Mouse (Mus musculus): ENCODE data around the gene Fam193b.
"Not testable (repeated sequence)": the region's sequence is repeated elsewhere in the genome, so short reads cannot be mapped to it uniquely, and the experiment has no call there.

Gene Fam193b

DNA sequence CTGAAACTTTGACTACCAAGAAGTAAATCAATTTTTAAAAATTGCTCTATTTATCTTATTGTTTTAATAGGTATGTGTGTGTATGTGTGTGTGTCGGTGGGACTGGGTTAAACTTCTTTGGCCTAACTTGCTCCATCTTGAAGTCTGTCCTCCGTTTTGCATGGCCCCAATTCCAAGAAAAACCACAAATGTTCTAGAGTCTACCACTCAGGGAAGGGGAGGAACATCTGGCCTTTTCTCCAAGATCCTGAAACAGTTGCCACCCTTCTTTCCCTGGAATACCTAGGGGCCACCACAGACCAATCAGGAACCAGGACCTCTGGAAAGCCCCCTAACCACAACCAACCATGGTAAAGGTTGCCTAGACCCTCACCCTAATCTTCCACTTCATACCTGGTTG is 1.1 kb upstream of the Fam193b start:
- no peak for DNase-seq (ENCODE audit: low spot score in 2 of 2)

DNA sequence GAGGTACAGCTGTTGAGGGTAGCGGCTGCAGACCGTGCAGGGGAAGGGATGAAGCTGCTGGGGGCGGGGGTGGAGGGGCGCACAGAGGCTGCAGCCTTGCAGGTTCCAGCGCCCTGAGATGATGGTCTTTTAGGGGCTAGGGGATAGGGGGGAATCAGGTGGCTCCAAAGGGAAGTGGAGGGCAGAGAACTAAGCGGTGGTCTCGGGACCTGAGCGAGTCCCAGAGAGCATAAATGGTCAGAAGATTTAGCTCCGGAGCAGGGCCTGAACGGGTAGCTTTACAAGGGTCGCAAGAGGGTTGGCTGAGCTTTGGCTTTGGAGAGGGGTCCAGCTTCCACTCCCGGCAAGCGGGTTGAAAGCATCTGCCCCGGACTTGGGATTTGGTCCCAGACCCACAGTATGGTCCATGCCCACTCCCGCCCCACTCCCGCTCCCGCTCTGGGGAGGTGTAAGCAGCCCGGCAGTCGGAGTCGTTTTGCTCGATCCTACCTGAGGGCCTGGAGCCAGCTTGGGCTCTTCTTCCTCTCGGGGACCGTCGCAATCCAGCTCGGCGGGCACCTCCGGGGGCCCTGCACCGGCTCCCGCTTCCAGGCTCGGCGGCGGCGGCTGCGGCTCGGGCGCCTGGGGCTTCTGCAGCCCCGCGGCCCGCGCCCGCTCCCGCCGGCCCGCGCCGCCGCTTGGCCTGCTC is 490 bp downstream of the Fam193b start:
- DNase-seq (ENCODE audit: low spot score in 2 of 2): no peak

DNA sequence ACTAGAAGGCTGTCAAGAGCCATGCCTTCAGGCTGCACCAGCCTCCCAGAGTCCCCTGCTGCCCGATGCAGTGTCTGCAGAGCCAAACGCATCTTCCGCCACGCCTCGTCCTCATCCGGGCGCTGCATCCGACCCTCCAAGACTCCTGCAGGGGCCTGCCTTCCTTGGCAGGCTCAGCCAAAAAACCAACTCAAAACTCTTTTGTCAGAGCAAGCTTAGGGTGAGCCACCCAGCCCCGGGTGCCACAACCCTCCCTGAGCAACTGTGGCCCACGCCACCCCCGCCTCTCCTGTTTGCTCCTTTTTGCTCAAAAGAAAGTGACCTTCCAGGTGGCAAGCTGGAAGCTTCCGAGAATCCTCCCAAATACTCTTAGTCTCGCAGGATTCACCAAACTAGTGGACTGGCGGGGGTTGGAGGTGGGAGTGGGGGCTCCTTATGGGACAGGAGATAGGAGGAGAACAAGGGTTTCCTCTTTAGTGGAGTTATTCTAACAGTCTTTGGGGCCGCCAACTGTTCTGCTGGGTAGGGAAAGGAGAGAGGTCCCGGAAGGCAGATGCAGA is 1.1 kb downstream of the Fam193b start:
- DNase-seq (ENCODE audit: low spot score in 2 of 2): no peak

DNA sequence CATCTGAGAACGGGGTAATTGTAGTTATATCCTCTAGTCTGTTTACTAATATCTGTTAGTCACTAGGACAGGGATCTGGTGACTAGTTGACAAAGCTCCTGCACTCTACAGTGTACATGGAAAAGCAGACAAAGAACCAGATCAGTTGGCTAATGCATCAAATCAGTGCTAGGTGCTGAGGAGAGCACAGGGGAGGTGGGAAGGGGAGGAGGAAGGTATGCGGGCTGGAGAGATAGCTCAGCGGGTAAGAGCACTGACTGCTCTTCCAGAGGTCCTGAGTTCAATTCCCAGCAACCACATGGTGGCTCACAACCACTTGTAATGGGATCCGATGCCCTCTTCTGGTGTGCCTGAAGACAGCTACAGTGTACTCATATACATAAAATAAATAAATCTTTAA is 2.4 kb downstream of the Fam193b start:
- not testable (repeated sequence) for DNase-seq (ENCODE audit: low spot score in 2 of 2)

GRCm38 (mm10) chr13:55567949-55568348 is 3.0 kb downstream of the Fam193b start:
- DNase-seq (ENCODE audit: low spot score in 2 of 2): no peak

DNA sequence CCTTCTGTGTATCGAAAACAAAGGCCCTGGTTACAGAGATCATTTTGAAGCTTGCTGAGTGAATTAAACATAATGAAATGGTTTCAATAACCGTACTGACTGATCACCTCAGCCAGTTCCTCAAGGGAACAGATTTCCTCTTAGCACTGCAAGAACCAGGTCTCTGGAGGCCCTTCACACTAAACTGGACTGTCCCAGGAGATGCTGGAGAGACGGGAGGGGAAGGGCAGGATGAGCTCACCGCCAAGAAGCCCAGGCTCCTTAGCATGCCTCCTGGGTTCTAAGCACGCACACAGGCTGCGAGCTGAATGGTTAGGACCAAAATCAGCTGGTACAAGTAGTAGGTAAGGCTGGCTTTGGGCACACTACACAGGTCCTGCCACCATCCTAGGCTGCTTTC is 3.9 kb downstream of the Fam193b start:
- DNase-seq (ENCODE audit: low spot score in 2 of 2): no peak

- no peak for DNase-seq (ENCODE audit: low spot score in 2 of 2)
Measured at GRCm38 (mm10) chr13:55563266-55563879, 7.5 kb downstream of the Fam193b start.

GRCm38 (mm10) chr13:55557499-55557898 is 13.4 kb downstream of the Fam193b start:
- DNase-seq (ENCODE audit: low spot score in 2 of 2): no peak

GRCm38 (mm10) chr13:55555921-55556320 is 15.0 kb downstream of the Fam193b start:
- DNase-seq (ENCODE audit: low spot score in 2 of 2): no peak

- DNase-seq (ENCODE audit: low spot score in 2 of 2): no peak
Measured at GRCm38 (mm10) chr13:55549061-55549460, 21.9 kb downstream of the Fam193b start.

GRCm38 (mm10) chr13:55548426-55548825 is 22.5 kb downstream of the Fam193b start:
- DNase-seq (ENCODE audit: low spot score in 2 of 2): no peak

DNA sequence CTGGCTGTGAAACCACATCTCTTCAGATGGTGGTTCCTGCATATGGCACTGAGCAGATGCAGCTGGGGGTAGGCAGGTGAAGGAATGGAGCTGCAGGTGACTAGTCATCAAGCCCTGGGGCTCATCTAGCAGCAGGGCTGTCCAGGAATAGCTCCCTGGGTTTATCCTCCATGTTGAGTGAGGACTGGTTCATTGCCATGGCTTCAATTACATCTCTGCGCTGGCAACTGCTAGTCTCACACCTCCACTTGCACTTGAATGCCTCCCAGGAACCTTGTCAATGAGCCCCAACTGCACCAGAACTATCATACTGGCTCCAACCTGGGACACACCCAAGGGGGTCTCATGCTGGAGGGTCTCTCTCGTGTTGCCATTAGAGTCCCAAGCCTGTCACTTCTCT is 23.0 kb downstream of the Fam193b start:
- DNase-seq (ENCODE audit: low spot score in 2 of 2): no peak

DNA sequence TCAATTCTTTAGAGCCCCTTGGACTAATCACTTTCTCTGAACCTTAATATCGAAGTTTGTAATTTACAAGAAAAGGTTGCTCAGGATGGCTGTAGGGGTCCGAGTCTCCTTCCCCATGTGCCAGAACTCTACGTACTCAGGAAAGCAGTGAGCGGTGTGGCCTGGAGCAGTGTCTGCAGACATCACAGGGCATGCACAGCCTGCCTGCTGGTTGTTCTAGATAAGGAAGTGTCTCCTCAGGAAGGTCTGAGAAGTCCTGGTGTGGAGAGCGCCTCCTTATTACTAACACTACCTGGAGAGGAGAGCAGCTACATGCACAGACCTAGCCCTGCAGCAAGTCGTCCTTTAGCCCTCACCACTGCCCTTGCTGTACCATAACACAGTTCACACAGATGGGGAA is 26.1 kb downstream of the Fam193b start:
- DNase-seq (ENCODE audit: low spot score in 2 of 2): no peak

DNA sequence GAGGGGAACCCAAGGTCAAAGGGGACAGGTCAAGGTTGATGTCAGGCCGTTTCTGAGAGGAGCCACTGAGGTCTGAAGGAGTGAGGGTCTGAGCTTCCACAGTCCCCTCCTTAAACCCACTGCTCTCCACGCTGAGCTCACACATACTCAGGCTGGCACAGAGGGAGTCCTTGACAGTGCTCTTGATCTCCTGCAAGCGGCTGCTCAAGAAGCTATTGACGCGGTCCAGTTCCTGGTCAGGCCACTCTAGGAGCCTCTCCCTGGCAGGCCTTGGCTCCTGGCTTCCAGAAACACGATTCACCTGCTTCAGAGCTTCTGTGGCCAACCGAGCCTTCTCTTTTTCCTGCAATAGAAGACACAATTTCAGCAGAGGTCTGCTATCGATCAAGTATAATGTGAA is 27.5 kb downstream of the Fam193b start:
- no peak for DNase-seq (ENCODE audit: low spot score in 2 of 2)

- DNase-seq (ENCODE audit: low spot score in 2 of 2): no peak
Measured at GRCm38 (mm10) chr13:55542891-55543290, 28.0 kb downstream of the Fam193b start.

DNA sequence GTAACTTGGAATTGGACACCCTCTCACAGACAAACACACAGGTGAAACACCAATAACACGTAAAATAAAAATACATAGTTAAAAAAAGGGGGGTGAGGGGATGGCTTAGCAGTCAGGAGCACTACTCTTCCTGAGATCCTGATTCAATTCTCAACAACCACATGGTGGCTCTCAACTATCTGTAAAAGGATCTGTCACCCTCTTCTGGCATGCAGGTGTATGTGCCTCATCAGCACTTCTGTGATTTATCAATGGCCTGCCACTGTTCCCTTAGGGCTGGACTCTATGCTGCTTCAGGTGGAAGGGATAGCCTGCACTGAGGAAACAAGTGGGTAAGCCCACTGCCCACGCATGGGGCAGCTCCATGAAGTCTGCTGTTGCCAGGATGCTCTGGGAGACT is 30.0 kb downstream of the Fam193b start:
- DNase-seq (ENCODE audit: low spot score in 2 of 2): peak in 1 of 2 experiments; percentile 42

DNA sequence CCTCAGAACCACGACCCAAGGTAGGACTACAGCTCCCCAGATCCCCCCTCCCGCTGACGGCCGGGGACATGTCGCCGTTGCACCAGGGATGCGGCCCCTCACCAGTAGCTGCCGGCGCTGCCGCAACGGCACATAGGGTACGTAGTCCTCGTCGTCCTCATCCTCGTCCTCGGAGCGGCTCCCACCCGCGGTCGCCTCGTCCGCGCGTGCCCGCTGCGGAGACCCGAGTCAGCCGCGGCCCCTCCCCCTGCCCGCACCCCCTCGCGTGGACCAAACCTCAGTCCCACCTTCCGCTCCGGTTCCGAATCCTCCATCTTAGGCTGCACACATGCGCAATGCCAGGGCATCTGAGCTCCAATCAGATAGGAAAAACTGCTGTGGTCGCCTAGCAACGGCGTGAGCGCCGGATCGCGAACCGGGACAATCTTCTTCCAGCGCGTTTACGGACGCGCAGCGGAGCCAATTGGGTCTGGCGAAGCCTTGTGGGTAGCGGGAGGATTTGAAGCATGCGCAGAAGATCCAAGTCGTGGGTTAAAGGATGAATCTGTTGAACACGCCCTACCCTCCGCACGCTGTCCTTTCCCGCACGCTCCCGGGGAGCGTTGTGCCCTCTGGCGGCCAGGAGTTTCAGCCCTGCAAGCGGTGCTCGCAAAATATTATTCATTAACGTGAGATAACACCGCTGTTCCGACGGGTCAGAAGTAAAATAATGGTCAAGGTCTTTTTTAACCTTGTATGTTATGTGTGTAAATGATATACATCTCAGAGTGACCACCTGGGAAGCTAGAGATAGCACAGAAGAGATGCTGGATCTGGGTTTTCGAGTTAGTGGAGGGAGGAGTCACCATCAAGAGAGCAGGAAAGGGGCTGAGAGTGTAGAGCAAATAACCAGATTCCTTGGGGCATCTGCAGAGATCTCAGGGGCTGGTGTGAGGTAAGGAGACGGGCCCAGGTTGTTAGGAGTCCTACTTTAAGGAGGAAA is 34.4 kb downstream of the Fam193b start, which contains the start of gene Ddx41:
Gene Ddx41, minus strand, starts transcription at position 465 of the 982 bp plus-strand sequence.
- peak; percentile 100 for DNase-seq (ENCODE audit: low spot score in 2 of 2)

GRCm38 (mm10) chr13:55535796-55536193 is 35.1 kb downstream of the Fam193b start:
- no peak for DNase-seq (ENCODE audit: low spot score in 2 of 2)

DNA sequence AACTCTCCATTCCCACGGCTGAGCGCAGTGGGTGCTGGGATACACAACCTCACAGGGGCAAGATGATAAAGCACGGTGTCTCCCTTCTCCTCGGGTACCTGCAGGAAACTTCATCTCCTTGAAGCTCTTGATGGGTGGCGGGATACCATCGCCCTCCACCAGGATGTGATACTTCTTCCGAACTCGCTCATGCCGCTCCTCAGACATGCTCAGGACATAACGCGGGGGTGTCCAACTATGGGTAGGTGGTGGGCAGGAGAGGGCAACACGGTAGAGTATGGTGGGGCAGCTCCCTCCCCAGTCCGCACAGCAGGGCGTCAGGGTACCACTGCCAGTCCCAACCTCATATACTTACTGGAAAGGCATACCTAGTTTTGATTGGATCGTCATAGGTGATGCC is 35.7 kb downstream of the Fam193b start:
- DNase-seq (ENCODE audit: low spot score in 2 of 2): no peak

DNA sequence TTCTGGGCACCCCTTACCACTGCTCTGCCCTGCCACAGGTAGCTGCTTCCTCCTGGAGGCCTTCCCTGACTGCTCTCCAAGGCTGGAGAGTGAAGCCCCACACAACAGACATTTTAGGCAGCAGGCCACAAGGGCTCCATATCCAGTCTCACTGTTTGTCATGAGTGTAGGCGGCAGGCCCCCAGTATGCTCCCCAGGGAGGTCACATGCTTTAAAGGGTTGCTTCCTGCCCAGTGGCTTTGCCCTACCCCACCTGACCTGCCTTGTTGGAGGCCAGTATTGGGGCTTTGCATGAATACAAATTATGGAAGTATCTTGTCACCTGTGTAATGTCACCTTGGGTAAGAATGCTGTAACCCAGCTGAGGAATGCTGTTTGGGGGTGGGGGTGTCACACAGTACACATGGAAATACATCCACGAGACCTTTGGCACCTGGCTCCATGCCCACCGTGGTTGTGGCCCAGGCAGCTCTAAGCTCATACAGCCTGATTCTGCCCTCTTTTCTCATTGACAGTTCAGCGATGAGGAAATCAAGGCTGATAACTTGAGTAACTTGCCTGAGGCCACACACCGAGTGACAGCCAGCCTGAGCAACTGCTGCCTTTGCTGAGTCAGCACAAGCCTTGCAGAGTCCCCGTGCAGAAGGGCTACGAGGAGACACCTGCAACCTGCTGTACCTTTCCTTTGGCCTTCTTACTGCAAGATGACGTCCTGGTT is 41.6 kb downstream of the Fam193b start, which contains the start of gene Dok3:
Gene Dok3, minus strand, starts transcription at position 99 of the 718 bp plus-strand sequence.
- DNase-seq (ENCODE audit: low spot score in 2 of 2): no peak

Measured in left cerebral cortex, adult 9 months (tissue).